Mouse (Mus musculus) forebrain, embryonic 10.5 days (tissue): ENCODE data around the gene Psmb1. TPM values are rescaled to one million over a fixed set of nuclear protein-coding genes. Genes with fewer than 3 reads are reported as not detected.
"Not testable (repeated sequence)": the region's sequence is repeated elsewhere in the genome, so short reads cannot be mapped to it uniquely, and the experiment has no call there.

ENCODE experiments used
- DNase-seq: peaks from one replicate; pipeline ENCODE4 v3.0.0-alpha.2; 2017; ENCODE audit warnings: low spot score; ENCODE audit errors: extremely low spot score
- H3K27ac ChIP-seq: fragments of 300-500 bp; sonication (generic); 2 replicates; pipeline ENCODE4 v1.5.1; 2016; ENCODE audit warnings: mild to moderate bottlenecking
- H3K27me3 ChIP-seq: fragments of 300-500 bp; sonication (generic); 2 replicates; pipeline ENCODE4 v1.6.1; 2016; ENCODE audit warnings: mild to moderate bottlenecking; ENCODE audit not compliant: poor library complexity, severe bottlenecking
- H3K36me3 ChIP-seq: fragments of 300-500 bp; sonication (generic); replicated peaks from 2 replicates; pipeline ENCODE4 v1.6.1; 2016; ENCODE audit warnings: mild to moderate bottlenecking, moderate library complexity
- H3K4me1 ChIP-seq: fragments of 300-500 bp; sonication (generic); 2 replicates; pipeline ENCODE4 v1.6.1; 2016
- H3K4me3 ChIP-seq: fragments of 300-500 bp; sonication (generic); 2 replicates; pipeline ENCODE4 v1.5.1; 2016; ENCODE audit warnings: mild to moderate bottlenecking, moderate library complexity
- H3K9me3 ChIP-seq: fragments of 300-500 bp; sonication (generic); 2 replicates; pipeline ENCODE4 v1.6.1; 2016; ENCODE audit warnings: mild to moderate bottlenecking, moderate library complexity
- WGBS: fragments of 180-500 bp; shearing (Covaris S2); methylation state at CpG from one replicate; pipeline ENCODE4 v1.1.7; 2016; 5-methylcytosine and 5-hydroxymethylcytosine counted together
- polyA plus RNA-seq: library from polyadenylated mRNA; unstranded; fragments of >200 nt; fragmentation: Nextera tagmentation; extraction: Ambion mirVana; gene quantifications from 2 replicates; pipeline ENCODE4 v1.2.1, GENCODE M21; 2016

Psmb1 gene
- polyA plus RNA-seq, 1 experiment from 2014 or later: 275 TPM

- no peak for DNase-seq
- 90% methylated on average over 3 of the region's 3 CpGs for WGBS
- Histone ChIP-seq H3K27me3 (no peaks in the 10 kb centered on the region), H3K4me1 (peaks cover 22% of the 10 kb centered on the region), H3K27ac (no peak overlapping the region), H3K9me3 (no peaks in the 10 kb centered on the region), H3K4me3 (no peak overlapping the region), H3K36me3 (no peaks in the 10 kb centered on the region)
Observed at GRCm38 (mm10) chr17:15449606-15450005, 49.9 kb downstream of the Psmb1 start.

- H3K9me3 ChIP-seq, DNase-seq, H3K36me3 ChIP-seq, H3K27ac ChIP-seq, H3K27me3 ChIP-seq, H3K4me3 ChIP-seq: not testable (repeated sequence)
- H3K4me1 ChIP-seq: peaks cover 27% of the 10 kb centered on the region
- WGBS: 79% methylated on average over 6 of the region's 6 CpGs
Observed at GRCm38 (mm10) chr17:15449144-15449543, 50.4 kb downstream of the Psmb1 start.

GRCm38 (mm10) chr17:15447831-15448230 is 51.7 kb downstream of the Psmb1 start:
- 74% methylated on average over 5 of the region's 5 CpGs for WGBS

GRCm38 (mm10) chr17:15445421-15445820 is 54.1 kb downstream of the Psmb1 start:
- Histone ChIP-seq H3K27me3 (no peaks in the 10 kb centered on the region), H3K36me3 (no peaks in the 10 kb centered on the region), H3K27ac (no peak overlapping the region), H3K4me1 (peaks cover 54% of the 10 kb centered on the region), H3K4me3 (no peak overlapping the region), H3K9me3 (no peaks in the 10 kb centered on the region)
- WGBS: 88% methylated on average over 3 of the region's 3 CpGs
- DNase-seq: no peak

More at GRCm38 (mm10) chr17:15447831-15448230, 51.7 kb downstream of the Psmb1 start:
- Histone ChIP-seq H3K9me3 (no peaks in the 10 kb centered on the region), H3K27me3 (no peaks in the 10 kb centered on the region), H3K36me3 (no peaks in the 10 kb centered on the region), H3K4me3 (no peak overlapping the region), H3K27ac (no peak overlapping the region), H3K4me1 (peaks cover 35% of the 10 kb centered on the region)
- no peak for DNase-seq

- peak overlapping the region; percentile 28 for H3K4me3 ChIP-seq
- no peaks in the 10 kb centered on the region for H3K36me3 ChIP-seq
- H3K27me3 ChIP-seq: no peaks in the 10 kb centered on the region
- no peaks in the 10 kb centered on the region for H3K9me3 ChIP-seq
- DNase-seq: peak; percentile 72
- WGBS: 11% methylated on average over 11 of the region's 11 CpGs
- H3K4me1 ChIP-seq: peaks cover 52% of the 10 kb centered on the region
- H3K27ac ChIP-seq: peak overlapping the region; percentile 86
Observed at GRCm38 (mm10) chr17:15440463-15441121, 59.0 kb downstream of the Psmb1 start.

GRCm38 (mm10) chr17:15440067-15440462 is 59.5 kb downstream of the Psmb1 start:
- Histone ChIP-seq H3K27ac (peak overlapping the region; percentile 86), H3K27me3 (no peaks in the 10 kb centered on the region), H3K4me1 (peaks cover 47% of the 10 kb centered on the region), H3K4me3 (0 out of 2 replicates have a peak overlapping the region, but pooled peaks have one; percentile 28), H3K9me3 (no peaks in the 10 kb centered on the region), H3K36me3 (no peaks in the 10 kb centered on the region)
- DNase-seq: no peak
- 81% methylated on average over 8 of the region's 8 CpGs for WGBS

GRCm38 (mm10) chr17:15434748-15435147 is 64.8 kb downstream of the Psmb1 start:
- H3K27ac ChIP-seq: no peak overlapping the region
- 84% methylated on average over 3 of the region's 3 CpGs for WGBS

GRCm38 (mm10) chr17:15432036-15432435 is 67.5 kb downstream of the Psmb1 start:
- DNase-seq: no peak
- Histone ChIP-seq H3K27ac (no peak overlapping the region), H3K4me1 (no peaks in the 10 kb centered on the region), H3K27me3 (no peaks in the 10 kb centered on the region), H3K4me3 (no peak overlapping the region), H3K36me3 (peaks cover 55% of the 10 kb centered on the region), H3K9me3 (no peaks in the 10 kb centered on the region)
- 79% methylated on average over 3 of the region's 3 CpGs for WGBS

More at GRCm38 (mm10) chr17:15434748-15435147, 64.8 kb downstream of the Psmb1 start:
- no peaks in the 10 kb centered on the region for H3K9me3 ChIP-seq
- H3K4me1 ChIP-seq: peaks cover 4% of the 10 kb centered on the region
- peaks cover 31% of the 10 kb centered on the region for H3K36me3 ChIP-seq
- no peaks in the 10 kb centered on the region for H3K27me3 ChIP-seq
- DNase-seq: no peak
- H3K4me3 ChIP-seq: no peak overlapping the region

- Histone ChIP-seq H3K4me1 (no peaks in the 10 kb centered on the region), H3K27me3 (no peaks in the 10 kb centered on the region), H3K36me3 (peaks cover 59% of the 10 kb centered on the region), H3K9me3 (no peaks in the 10 kb centered on the region), H3K27ac (no peak overlapping the region), H3K4me3 (no peak overlapping the region)
- no peak for DNase-seq
- WGBS: 94% methylated on average over 4 of the region's 4 CpGs
Observed at GRCm38 (mm10) chr17:15431551-15431950, 68.0 kb downstream of the Psmb1 start.

- Histone ChIP-seq H3K9me3 (no peaks in the 10 kb centered on the region), H3K27me3 (no peaks in the 10 kb centered on the region), H3K4me3 (no peak overlapping the region), H3K36me3 (peaks cover 63% of the 10 kb centered on the region), H3K4me1 (no peaks in the 10 kb centered on the region), H3K27ac (no peak overlapping the region)
- WGBS: 87% methylated on average over 5 of the region's 5 CpGs
- DNase-seq: no peak
Observed at GRCm38 (mm10) chr17:15431021-15431514, 68.5 kb downstream of the Psmb1 start.

GRCm38 (mm10) chr17:15429937-15430336 is 69.6 kb downstream of the Psmb1 start:
- Histone ChIP-seq H3K36me3 (peaks cover 74% of the 10 kb centered on the region), H3K9me3 (no peaks in the 10 kb centered on the region), H3K4me3 (no peak overlapping the region), H3K4me1 (no peaks in the 10 kb centered on the region), H3K27me3 (no peaks in the 10 kb centered on the region), H3K27ac (no peak overlapping the region)
- no peak for DNase-seq
- WGBS: 86% methylated on average over 1 of the region's 1 CpGs

GRCm38 (mm10) chr17:15429451-15429850 is 70.1 kb downstream of the Psmb1 start:
- Histone ChIP-seq H3K27ac (no peak overlapping the region), H3K4me3 (no peak overlapping the region), H3K36me3 (peaks cover 79% of the 10 kb centered on the region), H3K4me1 (no peaks in the 10 kb centered on the region), H3K27me3 (no peaks in the 10 kb centered on the region), H3K9me3 (no peaks in the 10 kb centered on the region)
- no peak for DNase-seq
- WGBS: 92% methylated on average over 6 of the region's 6 CpGs

GRCm38 (mm10) chr17:15425931-15426330 is 73.6 kb downstream of the Psmb1 start:
- no peak for DNase-seq
- peaks cover 90% of the 10 kb centered on the region for H3K36me3 ChIP-seq
- H3K27me3 ChIP-seq: no peaks in the 10 kb centered on the region
- no peaks in the 10 kb centered on the region for H3K4me1 ChIP-seq
- H3K9me3 ChIP-seq: peaks cover 5% of the 10 kb centered on the region; the same call in 1 of the 2 replicates
- H3K27ac ChIP-seq: no peak overlapping the region
- H3K4me3 ChIP-seq: no peak overlapping the region
- whole genome bisulfite sequencing: 93% methylated on average over 3 of the region's 3 CpGs
